Mouse (Mus musculus): Measurements from ENCODE around the gene Dynll1.

Dynll1 gene

GRCm38 (mm10) chr5:115267469-115268045 is 33.2 kb downstream of the Dynll1 start:
- DNase-seq (ENCODE audit: low spot score) = no peak

- no peak for DNase-seq (ENCODE audit: low spot score)
These were observed 33.9 kb downstream of the Dynll1 start for GRCm38 (mm10) chr5:115266787-115267468.

- DNase-seq (ENCODE audit: low spot score) = no peak
These were observed 34.5 kb downstream of the Dynll1 start for GRCm38 (mm10) chr5:115266340-115266739.

GRCm38 (mm10) chr5:115262502-115263291 is 38.1 kb downstream of the Dynll1 start:
- no peak for DNase-seq (ENCODE audit: low spot score)

- DNase-seq (ENCODE audit: low spot score) = no peak
These were observed 38.9 kb downstream of the Dynll1 start for GRCm38 (mm10) chr5:115261880-115262279.

GRCm38 (mm10) chr5:115261141-115261540 is 39.7 kb downstream of the Dynll1 start:
- DNase-seq (ENCODE audit: low spot score) = no peak

GRCm38 (mm10) chr5:115260356-115260755 is 40.4 kb downstream of the Dynll1 start:
- no peak for DNase-seq (ENCODE audit: low spot score)

GRCm38 (mm10) chr5:115256909-115257546 is 43.8 kb downstream of the Dynll1 start:
- DNase-seq (ENCODE audit: low spot score) = no peak

GRCm38 (mm10) chr5:115255472-115255871 is 45.3 kb downstream of the Dynll1 start:
- DNase-seq (ENCODE audit: low spot score) = no peak

Data from embryo, embryonic 10.5 days (tissue).